Mouse (Mus musculus) MEL (cell line): ENCODE measurements around the gene Rom1.
"Not testable (repeated sequence)": the region's sequence is repeated elsewhere in the genome, so short reads cannot be mapped to it uniquely, and the experiment has no call there.

Source experiments
- CTCF ChIP-seq, 3 experiments: IDR thresholded peaks in 2 of 3; conservative IDR thresholded peaks in 1 of 3; 2 replicates each; pipeline ENCODE4 v1.5.1; 2011 to 2012; ENCODE audit warnings: low read length in 3 of 3, low read depth in 2 of 3, mild to moderate bottlenecking in 2 of 3, improper control_type of control experiment in 1 of 3, inconsistent platforms in 1 of 3, mixed read lengths in 1 of 3, moderate library complexity in 1 of 3; ENCODE audit not compliant: control insufficient read depth in 1 of 3, insufficient read depth in 1 of 3, poor library complexity in 1 of 3, severe bottlenecking in 1 of 3
- E2F4 ChIP-seq: IDR thresholded peaks from 2 replicates; pipeline ENCODE4 v1.6.1; 2011; ENCODE audit warnings: low read depth, low read length, improper control_type of control experiment, borderline replicate concordance
- EP300 ChIP-seq, 2 experiments: IDR thresholded peaks; 2 replicates each; pipeline ENCODE4 v1.6.1; 2011; ENCODE audit warnings: improper control_type of control experiment in 2 of 2, low read length in 2 of 2, low read depth in 1 of 2, mild to moderate bottlenecking in 1 of 2
- GATA1 ChIP-seq: IDR thresholded peaks from 2 replicates; pipeline ENCODE4 v1.6.1; 2011; ENCODE audit warnings: low read depth, low read length, improper control_type of control experiment
- HCFC1 ChIP-seq: IDR thresholded peaks from 2 replicates; pipeline ENCODE4 v1.6.1; 2012; ENCODE audit warnings: low read depth, mild to moderate bottlenecking, inconsistent platforms, low read length, improper control_type of control experiment, moderate library complexity
- MAZ ChIP-seq: IDR thresholded peaks from 2 replicates; pipeline ENCODE4 v1.6.1; 2012; ENCODE audit warnings: low read depth, mild to moderate bottlenecking, inconsistent platforms, low read length, improper control_type of control experiment
- NRF1 ChIP-seq: IDR thresholded peaks from 2 replicates; pipeline ENCODE4 v1.6.1; 2014; ENCODE audit warnings: low read depth, mild to moderate bottlenecking, inconsistent platforms, low read length, improper control_type of control experiment, moderate library complexity; ENCODE audit not compliant: poor library complexity, insufficient read depth, severe bottlenecking
- POLR2A ChIP-seq, 2 experiments: IDR thresholded peaks; 2 replicates each; pipeline ENCODE4 v1.6.1; 2011 to 2012; ENCODE audit warnings: low read length in 2 of 2, mild to moderate bottlenecking in 2 of 2, control low read depth in 1 of 2, improper control_type of control experiment in 1 of 2, low read depth in 1 of 2, moderate library complexity in 1 of 2; ENCODE audit not compliant: control insufficient read depth in 1 of 2, insufficient read depth in 1 of 2, poor library complexity in 1 of 2
- SIN3A ChIP-seq: IDR thresholded peaks from 2 replicates; pipeline ENCODE4 v1.6.1; 2012; ENCODE audit warnings: low read length, improper control_type of control experiment, inconsistent platforms
- SMC3 ChIP-seq: IDR thresholded peaks from 2 replicates; pipeline ENCODE4 v1.6.1; 2011; ENCODE audit warnings: low read depth, low read length, improper control_type of control experiment
- UBTF ChIP-seq: IDR thresholded peaks from 2 replicates; pipeline ENCODE4 v1.6.1; 2012; ENCODE audit warnings: low read depth, mild to moderate bottlenecking, inconsistent platforms, low read length, improper control_type of control experiment, moderate library complexity, borderline replicate concordance; ENCODE audit not compliant: insufficient read depth
- USF1 ChIP-seq: IDR thresholded peaks from 2 replicates; pipeline ENCODE4 v1.6.1; 2014; ENCODE audit warnings: low read depth, mild to moderate bottlenecking, inconsistent platforms, low read length, improper control_type of control experiment, moderate library complexity
- ZC3H11A ChIP-seq: IDR thresholded peaks from 2 replicates; pipeline ENCODE4 v1.6.1; 2012; ENCODE audit warnings: low read depth, mild to moderate bottlenecking, inconsistent platforms, low read length, improper control_type of control experiment
- ZNF384 ChIP-seq: IDR thresholded peaks from 2 replicates; pipeline ENCODE4 v1.6.1; 2012; ENCODE audit warnings: low read depth, mild to moderate bottlenecking, inconsistent platforms, low read length, improper control_type of control experiment

DNA sequence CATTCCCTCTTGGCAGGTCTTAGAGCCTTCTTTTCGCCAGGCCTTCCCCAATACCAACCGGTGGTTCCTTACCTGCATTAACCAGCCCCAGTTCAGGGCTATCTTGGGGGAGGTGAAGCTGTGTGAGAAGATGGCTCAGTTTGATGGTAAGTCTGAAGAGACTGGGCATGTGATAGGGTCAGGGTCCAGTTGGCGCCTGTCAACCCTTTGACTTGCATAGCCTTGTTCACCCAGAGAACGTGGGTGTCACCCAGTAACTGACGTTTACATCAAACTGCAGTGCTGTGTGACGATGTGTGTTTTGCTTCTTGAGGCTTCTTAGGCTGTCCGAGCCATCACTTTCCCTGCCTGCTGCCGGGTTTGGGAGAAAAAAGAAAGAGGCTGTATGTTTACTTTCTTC is 43.3 kb upstream of the Rom1 start:
- TF ChIP-seq E2F4; POLR2A (IDR thresholded peaks at IDR 0.05; ENCODE audit: control insufficient read depth in 1 of 2, insufficient read depth in 1 of 2, low read depth in 1 of 2, low read length in 2 of 2, poor library complexity in 1 of 2); MAZ; SIN3A; USF1; NRF1; GATA1; CTCF (IDR thresholded peaks at IDR 0.05 in 2 of 3, conservative IDR thresholded peaks at IDR 0.05 in 1 of 3; ENCODE audit: control insufficient read depth in 1 of 3, insufficient read depth in 1 of 3, low read depth in 2 of 3, low read length in 3 of 3, poor library complexity in 1 of 3, severe bottlenecking in 1 of 3); SMC3; ZC3H11A; HCFC1; UBTF; ZNF384; EP300 (IDR thresholded peaks at IDR 0.05; ENCODE audit: low read depth in 1 of 2, low read length in 2 of 2): not testable (repeated sequence)
